Mouse (Mus musculus): ENCODE measurements around the gene Mrpl23.

DNA sequence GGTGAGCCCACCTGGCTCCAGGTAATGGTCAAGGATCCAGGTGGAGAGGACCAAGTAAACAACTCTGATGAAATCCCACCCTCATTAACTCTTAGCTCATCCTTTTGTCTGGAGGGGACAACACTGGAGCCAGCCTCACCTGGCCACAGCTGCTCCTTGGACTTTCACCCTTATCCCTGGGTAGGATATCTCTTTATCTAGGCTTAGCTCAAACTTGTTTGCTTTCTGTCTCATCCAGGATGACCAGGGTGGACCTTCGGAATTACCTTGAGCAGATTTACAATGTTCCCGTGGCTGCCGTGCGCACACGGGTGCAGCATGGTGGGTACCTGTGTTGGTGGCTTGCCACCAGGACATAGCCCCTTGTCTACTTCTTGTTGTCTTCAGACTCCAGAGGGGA lies 3.3 kb downstream of the Mrpl23 start:
- TF ChIP-seq POLR2A (IDR thresholded peaks at IDR 0.05; ENCODE audit: low read depth, low read length) = no peak
- TF ChIP-seq CTCF (IDR thresholded peaks at IDR 0.05; ENCODE audit: extremely low read depth, insufficient read length, insufficient replicate concordance, low read depth, low read length) = no peak

All from small intestine, adult 2 months (tissue).